Mouse (Mus musculus): ENCODE results near the gene Sst.
A peak's percentile ranks its signal among the peaks of the same experiment; 100 is the strongest.
"Not testable (repeated sequence)": the region's sequence is repeated elsewhere in the genome, so short reads cannot be mapped to it uniquely, and the experiment has no call there.

Sst gene

GRCm38 (mm10) chr16:23890636-23891035 lies at the start of gene Sst:
Sst (minus strand) TSS chr16:23890958.
- no peak for DNase-seq (ENCODE audit: low spot score in 2 of 2)

- no peak for DNase-seq (ENCODE audit: low spot score in 2 of 2)
Observed at GRCm38 (mm10) chr16:23934397-23934796, 43.6 kb upstream of the Sst start.

GRCm38 (mm10) chr16:23932294-23932693 lies 41.5 kb upstream of the Sst start, which contains the start of gene Rtp2:
Rtp2 (minus strand) TSS chr16:23932394.
- DNase-seq (ENCODE audit: low spot score in 2 of 2): no peak

- no peak for DNase-seq (ENCODE audit: low spot score in 2 of 2)
Observed at GRCm38 (mm10) chr16:23931275-23931674, 40.5 kb upstream of the Sst start.

GRCm38 (mm10) chr16:23930426-23931073 lies 39.8 kb upstream of the Sst start:
- DNase-seq (ENCODE audit: low spot score in 2 of 2): no peak

- no peak for DNase-seq (ENCODE audit: low spot score in 2 of 2)
Observed at GRCm38 (mm10) chr16:23927301-23928114, 36.8 kb upstream of the Sst start.

GRCm38 (mm10) chr16:23922906-23923305 lies 32.1 kb upstream of the Sst start:
- DNase-seq (ENCODE audit: low spot score in 2 of 2): no peak

GRCm38 (mm10) chr16:23921697-23922096 lies 30.9 kb upstream of the Sst start:
- DNase-seq (ENCODE audit: low spot score in 2 of 2): no peak

- DNase-seq (ENCODE audit: low spot score in 2 of 2): no peak
Observed at GRCm38 (mm10) chr16:23919418-23919817, 28.7 kb upstream of the Sst start.

GRCm38 (mm10) chr16:23913401-23913800 lies 22.6 kb upstream of the Sst start:
- no peak for DNase-seq (ENCODE audit: low spot score in 2 of 2)

GRCm38 (mm10) chr16:23912741-23913140 lies 22.0 kb upstream of the Sst start:
- no peak for DNase-seq (ENCODE audit: low spot score in 2 of 2)

- DNase-seq (ENCODE audit: low spot score in 2 of 2): not testable (repeated sequence)
Observed at GRCm38 (mm10) chr16:23909015-23909354, 18.2 kb upstream of the Sst start.

GRCm38 (mm10) chr16:23908076-23909014 lies 17.6 kb upstream of the Sst start:
- not testable (repeated sequence) for DNase-seq (ENCODE audit: low spot score in 2 of 2)

GRCm38 (mm10) chr16:23906586-23906985 lies 15.8 kb upstream of the Sst start:
- DNase-seq (ENCODE audit: low spot score in 2 of 2): not testable (repeated sequence)

- no peak for DNase-seq (ENCODE audit: low spot score in 2 of 2)
Observed at GRCm38 (mm10) chr16:23901411-23901810, 10.7 kb upstream of the Sst start.

GRCm38 (mm10) chr16:23900061-23900460 lies 9.3 kb upstream of the Sst start:
- no peak for DNase-seq (ENCODE audit: low spot score in 2 of 2)

GRCm38 (mm10) chr16:23898840-23899239 lies 8.1 kb upstream of the Sst start:
- peak; percentile 52 to 74 for DNase-seq (ENCODE audit: low spot score in 2 of 2)

- peak; percentile 49 to 77 for DNase-seq (ENCODE audit: low spot score in 2 of 2)
Observed at GRCm38 (mm10) chr16:23897984-23898586, 7.3 kb upstream of the Sst start.

- no peak for DNase-seq (ENCODE audit: low spot score in 2 of 2)
Observed at GRCm38 (mm10) chr16:23897486-23897885, 6.7 kb upstream of the Sst start.

- DNase-seq (ENCODE audit: low spot score in 2 of 2): no peak
Observed at GRCm38 (mm10) chr16:23895135-23895534, 4.4 kb upstream of the Sst start.

GRCm38 (mm10) chr16:23890151-23890550 lies 607 bp downstream of the Sst start:
- no peak for DNase-seq (ENCODE audit: low spot score in 2 of 2)
